Mouse (Mus musculus): Measurements from ENCODE around the gene Vcl.

DNA sequence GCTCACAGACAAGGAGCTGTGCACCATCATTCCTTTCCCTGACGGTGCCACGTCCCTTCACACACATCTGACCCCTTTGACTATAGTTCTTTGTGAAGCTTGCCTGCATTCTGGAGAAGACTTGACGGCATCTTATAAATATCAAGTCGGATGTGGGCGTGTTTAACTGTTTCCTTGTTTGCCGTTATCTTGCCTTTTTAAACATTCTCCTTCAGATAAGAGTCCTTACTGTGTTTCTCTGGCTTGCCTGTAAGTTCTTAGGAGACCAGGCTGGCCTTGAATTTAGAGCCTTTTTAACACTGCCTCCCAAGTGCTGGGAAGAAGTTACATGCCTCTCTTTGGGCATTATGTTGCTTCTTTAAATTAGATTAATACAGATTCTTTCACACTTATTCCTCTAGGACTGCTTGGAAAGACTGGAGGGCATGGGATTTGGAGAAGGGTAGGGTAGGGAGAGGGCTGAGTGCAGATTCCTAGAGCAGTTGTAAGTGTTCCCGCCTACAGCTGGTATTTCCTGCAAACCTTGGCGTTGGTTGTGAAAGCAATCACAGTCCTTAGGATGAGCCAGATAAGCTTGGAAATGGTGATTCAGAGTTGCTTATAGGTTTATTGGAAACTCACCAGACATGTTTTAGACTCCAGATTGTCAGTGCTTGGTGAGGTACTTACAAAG is 136.4 kb downstream of the Vcl start:
- TF ChIP-seq UBTF (IDR thresholded peaks at IDR 0.05; ENCODE audit: low read depth, low read length) (no peak), EP300 (IDR thresholded peaks at IDR 0.05; ENCODE audit: low read length) (no peak), CHD2 (IDR thresholded peaks at IDR 0.05; ENCODE audit: low read length) (no peak), CTCF (conservative IDR thresholded peaks at IDR 0.05 in 1 of 2, IDR thresholded peaks at IDR 0.05 in 1 of 2; ENCODE audit: low read depth in 2 of 2, low read length in 2 of 2) (no peak), CHD1 (IDR thresholded peaks at IDR 0.05; ENCODE audit: low read depth, low read length) (no peak), BHLHE40 (IDR thresholded peaks at IDR 0.05; ENCODE audit: low read depth, low read length) (no peak), POLR2A (IDR thresholded peaks at IDR 0.05; ENCODE audit: low read depth, low read length) (no peak), USF1 (IDR thresholded peaks at IDR 0.05; ENCODE audit: low read depth, low read length) (no peak), POLR2AphosphoS2 (IDR thresholded peaks at IDR 0.05; ENCODE audit: low read depth, low read length) (no peak)

All from CH12.LX (cell line).